Mouse (Mus musculus) thymus, adult 2 months (tissue): ENCODE results near the gene Mmel1.

ENCODE experiments used
- CTCF ChIP-seq: fragments of 200-500 bp; IDR thresholded peaks from 2 replicates; pipeline ENCODE4 v1.5.1; 2012; ENCODE audit warnings: mild to moderate bottlenecking, control low read depth, low read length, moderate library complexity, borderline replicate concordance; ENCODE audit not compliant: control insufficient read depth, poor library complexity, insufficient read depth; ENCODE audit errors: extremely low read depth
- POLR2A ChIP-seq: fragments of 200-500 bp; IDR thresholded peaks from 2 replicates; pipeline ENCODE4 v1.6.1; 2012; ENCODE audit warnings: mild to moderate bottlenecking, low read length, control low read depth, moderate library complexity; ENCODE audit not compliant: control insufficient read depth, poor library complexity, insufficient read depth; ENCODE audit errors: extremely low read depth

DNA sequence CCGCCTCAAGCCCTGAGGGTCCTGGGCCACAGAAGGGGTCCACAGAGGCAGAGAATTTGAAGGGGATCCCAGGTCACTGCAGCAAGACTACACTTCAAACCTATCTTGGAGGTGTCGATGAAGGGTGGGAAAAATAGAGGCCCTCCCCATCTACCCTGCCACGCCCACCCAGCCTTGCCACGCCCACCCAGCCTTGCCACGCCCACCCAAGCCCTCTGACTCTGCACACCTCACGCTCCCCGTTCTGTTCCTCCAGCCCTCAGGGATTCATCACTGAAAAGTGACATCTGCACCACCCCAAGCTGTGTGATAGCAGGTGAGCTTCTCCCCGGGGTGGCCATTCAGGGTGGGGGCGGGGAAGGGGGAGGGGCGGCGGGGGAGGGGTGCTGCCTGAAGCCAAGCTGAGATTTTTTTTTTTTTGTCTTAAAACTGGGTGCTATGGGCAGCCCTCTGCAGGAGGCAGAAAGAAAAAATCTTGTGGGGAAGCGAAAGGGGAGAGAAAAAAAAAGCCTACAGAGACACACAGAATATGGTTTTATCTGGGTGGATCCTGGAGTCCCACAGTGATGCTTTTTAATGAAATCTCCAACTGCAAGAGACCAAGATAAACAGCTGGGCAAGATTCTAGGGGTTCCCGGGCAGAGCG is 12.8 kb downstream of the Mmel1 start:
- TF ChIP-seq POLR2A: no peak
- TF ChIP-seq CTCF: no peak
